Mouse (Mus musculus): ENCODE results near the gene Alpl. TPM values are rescaled to one million over a fixed set of nuclear protein-coding genes. Genes with fewer than 3 reads are reported as not detected.

Alpl gene
- total RNA-seq (2022) = 10 to 100 TPM in 2 of 4 experiments, 1 to 10 TPM in 2; 6.9 to 16.3 (median 10.2) TPM

GRCm38 (mm10) chr4:137795611-137796557 is at the start of gene Alpl:
TSS of gene Alpl (minus strand) at chr4:137796384.
- DNase-seq (ENCODE audit: low spot score in 2 of 2) = peak; percentile 49 to 66

DNA sequence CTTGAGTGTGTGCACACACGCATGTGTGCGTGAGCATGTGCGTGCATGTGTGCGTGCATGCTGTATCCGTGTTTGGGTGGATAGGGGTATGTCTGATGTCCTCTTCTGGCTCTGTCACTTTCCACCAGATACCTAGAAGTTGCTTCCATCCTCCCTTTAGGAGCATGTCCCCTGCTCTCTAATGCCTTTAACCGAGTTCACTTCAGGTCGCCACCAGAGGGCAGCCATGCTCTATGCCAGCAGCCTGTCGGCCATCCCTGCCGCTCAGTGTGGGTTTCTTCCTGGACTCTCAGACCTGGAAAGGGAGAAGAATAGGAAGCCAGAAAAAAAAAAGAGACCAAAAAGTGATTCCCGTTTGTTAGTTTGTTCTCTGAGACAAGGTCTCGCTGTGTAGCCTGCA is 48.5 kb upstream of the Alpl start:
- DNase-seq (ENCODE audit: low spot score in 2 of 2) = peak in 1 of 2 experiments; percentile 50

DNA sequence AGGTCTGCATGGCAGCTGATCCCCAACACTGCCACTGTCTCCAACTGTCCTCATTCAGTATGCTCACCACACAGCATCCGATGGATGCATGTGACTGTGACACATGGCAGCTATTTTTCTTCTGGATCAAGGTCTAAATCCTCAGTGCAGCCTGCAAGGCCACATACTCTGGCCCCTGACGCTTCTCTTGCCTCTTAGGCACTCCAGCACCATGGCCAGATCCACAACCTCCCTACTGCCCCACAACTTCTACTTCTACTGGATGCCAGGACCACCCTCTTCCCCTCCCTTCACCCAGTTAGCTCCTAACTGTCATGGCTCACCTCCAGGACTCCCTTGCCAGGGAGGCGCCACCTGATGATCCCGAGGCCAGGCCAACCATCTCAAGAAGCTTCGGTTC is 43.3 kb upstream of the Alpl start:
- no peak for DNase-seq (ENCODE audit: low spot score in 2 of 2)

- DNase-seq (ENCODE audit: low spot score in 2 of 2) = no peak
Measured at GRCm38 (mm10) chr4:137838791-137839190, 42.6 kb upstream of the Alpl start.

- DNase-seq (ENCODE audit: low spot score in 2 of 2) = peak; percentile 63 to 70
Measured at GRCm38 (mm10) chr4:137837792-137838191, 41.6 kb upstream of the Alpl start.

DNA sequence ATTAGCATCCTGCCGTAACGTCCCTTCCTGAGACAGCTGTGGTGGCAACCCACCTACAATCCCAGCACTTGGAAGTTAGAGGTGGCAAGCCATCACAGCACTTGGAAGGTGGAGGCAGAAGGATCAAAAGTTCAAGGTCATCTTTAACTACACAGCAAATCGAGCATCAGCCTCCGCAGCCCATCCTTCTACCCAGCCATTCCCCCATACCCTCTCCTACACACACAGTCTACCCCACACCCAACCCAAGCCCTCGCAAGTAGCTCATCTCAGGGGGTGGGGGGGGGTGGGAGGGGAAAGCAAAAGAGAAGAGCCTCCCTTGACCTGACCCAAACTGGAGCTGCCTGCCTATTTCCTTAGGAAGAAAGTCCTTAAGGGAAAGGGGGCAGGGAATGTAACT is 40.6 kb upstream of the Alpl start:
- DNase-seq (ENCODE audit: low spot score in 2 of 2) = no peak

DNA sequence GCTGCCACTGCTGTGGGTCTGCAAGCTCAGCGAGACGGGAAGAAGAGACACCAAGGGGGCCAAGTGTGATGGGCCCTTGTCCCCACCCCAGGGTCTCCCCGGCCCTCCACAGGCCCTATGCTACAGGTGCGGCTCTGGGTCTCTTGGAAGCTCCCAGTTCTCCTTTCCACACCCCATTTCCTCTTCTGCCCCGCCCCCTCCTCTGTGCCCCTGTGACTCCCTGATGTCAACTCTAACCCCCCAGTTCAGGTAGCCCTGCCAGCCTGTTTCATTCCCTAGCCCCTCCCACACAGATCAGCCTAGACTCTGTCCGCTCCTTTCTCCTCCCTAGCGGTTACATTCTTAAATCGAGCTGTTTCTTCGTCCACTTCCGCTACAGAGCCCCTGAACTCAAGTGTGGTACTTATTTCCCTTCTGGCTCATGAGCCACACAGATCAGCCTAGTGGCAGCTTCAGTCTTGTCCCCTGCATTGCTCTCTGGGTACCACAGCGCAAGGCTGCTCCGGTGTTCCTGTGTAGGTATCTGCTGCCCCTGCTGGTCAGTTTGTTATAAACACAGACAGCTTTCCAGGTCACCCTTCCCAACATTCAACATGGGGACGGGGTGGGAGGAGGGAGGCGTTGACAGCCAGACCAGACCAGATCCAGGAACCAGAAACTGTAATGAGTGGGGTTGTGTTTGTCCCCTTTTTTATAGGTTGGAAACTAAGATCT is 39.6 kb upstream of the Alpl start:
- peak; percentile 65 to 70 for DNase-seq (ENCODE audit: low spot score in 2 of 2)

GRCm38 (mm10) chr4:137831598-137831997 is 35.4 kb upstream of the Alpl start:
- no peak for DNase-seq (ENCODE audit: low spot score in 2 of 2)

GRCm38 (mm10) chr4:137830380-137830779 is 34.2 kb upstream of the Alpl start:
- DNase-seq (ENCODE audit: low spot score in 2 of 2) = no peak

- no peak for DNase-seq (ENCODE audit: low spot score in 2 of 2)
Measured at GRCm38 (mm10) chr4:137824881-137825280, 28.7 kb upstream of the Alpl start.

DNA sequence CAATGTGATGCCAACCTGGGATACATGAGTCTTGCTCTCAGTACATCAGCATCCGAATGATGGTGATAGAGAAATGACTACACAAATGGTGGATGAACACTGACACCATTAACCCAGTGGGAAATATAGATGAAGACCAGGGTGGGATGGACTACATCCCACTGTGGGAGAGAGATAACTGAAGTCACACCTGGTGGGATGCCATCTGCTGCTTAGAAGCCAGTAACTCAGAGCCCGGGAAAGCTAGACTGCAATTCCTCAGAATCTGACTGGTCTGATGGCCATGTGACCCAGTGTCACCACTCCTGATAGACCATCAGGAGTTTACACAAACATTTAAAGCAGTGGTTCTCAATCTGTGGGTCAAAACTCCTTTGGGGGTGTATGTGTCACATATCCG is 27.4 kb upstream of the Alpl start:
- DNase-seq (ENCODE audit: low spot score in 2 of 2) = no peak

- DNase-seq (ENCODE audit: low spot score in 2 of 2) = no peak
Measured at GRCm38 (mm10) chr4:137822537-137822936, 26.4 kb upstream of the Alpl start.

DNA sequence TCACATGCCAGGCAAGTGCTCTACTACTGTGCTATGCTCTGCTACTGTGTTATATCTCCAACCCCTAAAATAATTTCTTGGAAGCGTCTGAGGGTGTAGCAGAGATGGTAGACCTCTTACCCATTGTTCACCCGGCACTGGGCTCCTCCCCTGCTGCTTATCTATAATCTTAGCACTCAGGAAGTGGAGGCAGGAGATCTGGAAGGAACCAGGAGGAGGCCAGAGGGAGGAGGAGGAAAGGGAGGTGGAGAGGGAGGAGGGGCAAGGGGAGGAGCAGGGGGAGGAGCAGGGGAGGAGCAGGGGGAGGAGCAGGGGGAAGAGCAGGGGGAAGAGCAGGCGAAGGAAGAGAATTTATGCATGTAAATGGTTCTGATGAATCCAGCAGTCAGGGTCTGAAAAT is 24.5 kb upstream of the Alpl start:
- no peak for DNase-seq (ENCODE audit: low spot score in 2 of 2)

DNA sequence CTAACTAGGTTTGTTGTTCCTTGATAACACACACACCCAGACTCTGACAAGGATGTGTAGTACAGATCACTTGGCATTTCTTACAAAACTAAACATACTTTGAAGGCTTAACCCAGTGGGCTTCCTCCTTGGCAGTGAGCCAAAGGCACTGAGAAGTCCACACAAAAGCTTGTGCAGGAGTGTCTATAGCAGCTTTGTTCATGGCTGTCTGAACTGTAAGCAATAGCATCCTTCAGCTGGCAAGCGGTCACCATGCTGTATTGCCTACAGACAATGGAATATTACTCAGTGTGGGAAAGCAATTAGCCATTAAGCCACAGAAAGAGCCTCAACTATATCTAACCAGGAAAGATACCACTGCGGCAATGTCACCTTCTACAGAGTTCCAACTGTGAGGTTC is 23.3 kb upstream of the Alpl start:
- DNase-seq (ENCODE audit: low spot score in 2 of 2) = no peak

DNA sequence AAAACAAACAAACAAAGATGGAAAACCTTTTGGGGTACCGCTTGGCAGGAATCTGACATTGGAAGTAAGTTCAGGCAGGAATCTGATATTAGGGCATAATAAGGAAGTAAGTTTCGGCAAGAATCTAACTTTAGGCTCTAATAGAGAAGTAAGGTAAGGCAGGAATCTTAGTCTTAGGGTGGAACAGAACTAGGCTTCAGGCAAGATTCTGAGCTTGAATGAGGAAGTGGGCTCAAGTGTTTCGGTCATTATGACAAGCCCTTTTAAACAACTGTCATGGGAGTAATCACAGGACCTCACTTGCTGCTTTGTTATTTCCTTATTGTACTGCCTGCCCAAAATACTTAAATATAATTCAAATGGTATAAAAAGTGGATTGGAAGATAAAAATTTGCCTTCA is 22.2 kb upstream of the Alpl start:
- no peak for DNase-seq (ENCODE audit: low spot score in 2 of 2)

DNA sequence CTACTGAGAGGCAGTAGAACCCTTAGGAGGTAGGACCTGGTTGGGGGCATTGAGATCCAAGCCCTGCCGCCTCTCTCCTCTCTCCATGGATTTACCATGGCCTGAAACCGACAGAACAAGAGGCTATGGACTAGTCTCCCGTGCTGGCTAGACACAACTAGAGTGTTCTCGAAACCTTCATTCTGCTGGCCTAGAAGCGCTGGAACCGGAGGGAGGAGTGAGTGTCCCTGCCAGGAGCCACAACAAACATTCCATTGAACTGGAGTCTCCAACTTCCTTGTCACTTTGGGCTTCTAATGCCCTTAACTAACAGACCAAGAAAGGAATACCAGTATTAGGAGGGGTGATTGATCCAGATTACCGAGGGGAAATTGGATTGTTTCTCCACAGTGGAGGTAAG is 20.0 kb upstream of the Alpl start:
- DNase-seq (ENCODE audit: low spot score in 2 of 2) = no peak

DNA sequence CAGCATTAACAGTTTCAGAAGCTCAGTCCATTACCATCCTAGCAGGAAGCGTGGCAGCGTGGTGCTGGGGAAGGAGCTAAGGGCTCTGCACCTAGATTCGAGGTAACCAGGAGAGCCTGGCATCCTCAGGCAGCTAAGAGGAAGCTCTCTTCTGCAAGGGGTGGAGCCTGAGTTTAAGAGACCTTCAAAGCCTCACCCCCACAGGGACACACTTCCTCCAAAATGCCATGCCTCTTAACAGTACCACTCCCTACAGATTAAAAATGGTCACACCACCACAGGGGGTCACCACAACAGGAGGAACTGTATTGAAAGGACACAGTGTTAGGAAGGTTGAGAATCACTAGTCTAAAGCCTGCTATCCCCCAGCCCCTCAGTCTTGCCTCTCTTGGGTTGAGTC is 19.3 kb upstream of the Alpl start:
- no peak for DNase-seq (ENCODE audit: low spot score in 2 of 2)

GRCm38 (mm10) chr4:137814140-137814539 is 18.0 kb upstream of the Alpl start:
- no peak for DNase-seq (ENCODE audit: low spot score in 2 of 2)

- no peak for DNase-seq (ENCODE audit: low spot score in 2 of 2)
Measured at GRCm38 (mm10) chr4:137812946-137813708, 16.9 kb upstream of the Alpl start.

GRCm38 (mm10) chr4:137809999-137810398 is 13.8 kb upstream of the Alpl start:
- no peak for DNase-seq (ENCODE audit: low spot score in 2 of 2)

DNA sequence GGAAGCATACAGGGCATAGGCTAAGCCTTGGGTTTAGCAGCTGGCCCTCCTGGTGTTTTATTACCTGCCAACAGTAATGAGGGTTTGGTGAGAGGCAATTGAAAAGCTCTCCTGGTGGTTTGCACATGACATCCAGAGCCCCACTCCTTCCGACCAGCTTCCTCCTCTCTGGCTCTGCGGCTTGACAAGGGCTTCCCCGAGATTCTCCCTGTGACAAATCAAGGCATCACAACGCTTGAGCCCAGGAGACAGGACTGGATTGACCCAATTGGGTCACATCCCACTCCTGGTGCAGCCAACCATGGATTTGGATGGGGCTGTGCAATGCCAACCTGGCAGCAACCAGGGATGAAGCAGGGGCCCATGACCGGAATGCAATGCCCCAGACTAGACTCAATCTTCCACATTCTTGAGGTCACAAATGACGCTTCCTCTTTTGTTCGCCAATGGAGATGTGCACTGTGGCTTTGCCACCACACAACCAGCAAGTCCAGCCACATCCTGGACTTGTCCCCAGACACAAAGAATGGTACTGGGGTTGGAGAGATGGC is 11.2 kb upstream of the Alpl start:
- DNase-seq (ENCODE audit: low spot score in 2 of 2) = no peak

DNA sequence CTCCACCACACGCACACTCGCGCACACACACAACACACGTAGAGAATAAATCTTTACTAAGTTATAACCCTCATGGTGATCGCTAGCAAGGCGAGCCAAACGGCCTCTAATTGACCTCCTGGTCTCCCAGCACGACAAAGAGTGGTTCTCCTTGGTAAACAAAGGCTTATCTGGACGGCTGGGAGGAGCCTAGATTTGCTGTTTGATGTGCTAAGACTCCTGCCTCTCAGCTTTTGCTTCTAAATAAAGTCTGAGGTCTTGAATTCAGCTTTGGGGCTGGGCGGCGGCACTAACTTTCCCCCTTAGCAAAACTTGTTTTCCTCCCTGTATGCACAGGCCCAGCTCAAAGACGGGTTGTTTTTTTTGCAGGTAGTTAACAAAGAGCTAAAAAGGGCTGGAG is 5.0 kb upstream of the Alpl start:
- no peak for DNase-seq (ENCODE audit: low spot score in 2 of 2)
